Mouse (Mus musculus) urinary bladder, adult 18-20 months (tissue): ENCODE results near the gene Zfp239.

Experiments used
- DNase-seq, 2 experiments: peaks; one replicate each; pipeline ENCODE4 v3.0.0; 2022; ENCODE audit warnings: low spot score in 2 of 2, mixed read lengths in 2 of 2

Zfp239 gene

GRCm38 (mm10) chr6:117906590-117907271 is 44.8 kb downstream of the Zfp239 start:
- peak; percentile 89 to 98 for DNase-seq

- DNase-seq: peak; percentile 81 to 86
Observed at GRCm38 (mm10) chr6:117907301-117907978, 45.5 kb downstream of the Zfp239 start.

- no peak for DNase-seq
Observed at GRCm38 (mm10) chr6:117907979-117908355, 46.1 kb downstream of the Zfp239 start.

- no peak for DNase-seq
Observed at GRCm38 (mm10) chr6:117908424-117908900, 46.6 kb downstream of the Zfp239 start.

- no peak for DNase-seq
Observed at GRCm38 (mm10) chr6:117910120-117910661, 48.3 kb downstream of the Zfp239 start.

- DNase-seq: no peak
Observed at GRCm38 (mm10) chr6:117914541-117914940, 52.6 kb downstream of the Zfp239 start.

- DNase-seq: no peak
Observed at GRCm38 (mm10) chr6:117916205-117916736, 54.4 kb downstream of the Zfp239 start.

- peak; percentile 82 to 84 for DNase-seq
Observed at GRCm38 (mm10) chr6:117916737-117917426, 55.0 kb downstream of the Zfp239 start.

GRCm38 (mm10) chr6:117917576-117917975 is 55.7 kb downstream of the Zfp239 start:
- peak; percentile 47 to 72 for DNase-seq

- no peak for DNase-seq
Observed at GRCm38 (mm10) chr6:117918043-117918442, 56.1 kb downstream of the Zfp239 start.

GRCm38 (mm10) chr6:117920659-117921640 is 59.0 kb downstream of the Zfp239 start:
- DNase-seq: no peak

- DNase-seq: no peak
Observed at GRCm38 (mm10) chr6:117922041-117922440, 60.1 kb downstream of the Zfp239 start.
